Mouse (Mus musculus): ENCODE data around the gene Tmem176b. TPM values are rescaled to one million over a fixed set of nuclear protein-coding genes. Genes with fewer than 3 reads are reported as not detected.
A peak's percentile ranks its signal among the peaks of the same experiment; 100 is the strongest.
"Not testable (repeated sequence)": the region's sequence is repeated elsewhere in the genome, so short reads cannot be mapped to it uniquely, and the experiment has no call there.

The Tmem176b gene
- polyA plus RNA-seq, 1 experiment from 2014 or later, result 442 TPM

DNA sequence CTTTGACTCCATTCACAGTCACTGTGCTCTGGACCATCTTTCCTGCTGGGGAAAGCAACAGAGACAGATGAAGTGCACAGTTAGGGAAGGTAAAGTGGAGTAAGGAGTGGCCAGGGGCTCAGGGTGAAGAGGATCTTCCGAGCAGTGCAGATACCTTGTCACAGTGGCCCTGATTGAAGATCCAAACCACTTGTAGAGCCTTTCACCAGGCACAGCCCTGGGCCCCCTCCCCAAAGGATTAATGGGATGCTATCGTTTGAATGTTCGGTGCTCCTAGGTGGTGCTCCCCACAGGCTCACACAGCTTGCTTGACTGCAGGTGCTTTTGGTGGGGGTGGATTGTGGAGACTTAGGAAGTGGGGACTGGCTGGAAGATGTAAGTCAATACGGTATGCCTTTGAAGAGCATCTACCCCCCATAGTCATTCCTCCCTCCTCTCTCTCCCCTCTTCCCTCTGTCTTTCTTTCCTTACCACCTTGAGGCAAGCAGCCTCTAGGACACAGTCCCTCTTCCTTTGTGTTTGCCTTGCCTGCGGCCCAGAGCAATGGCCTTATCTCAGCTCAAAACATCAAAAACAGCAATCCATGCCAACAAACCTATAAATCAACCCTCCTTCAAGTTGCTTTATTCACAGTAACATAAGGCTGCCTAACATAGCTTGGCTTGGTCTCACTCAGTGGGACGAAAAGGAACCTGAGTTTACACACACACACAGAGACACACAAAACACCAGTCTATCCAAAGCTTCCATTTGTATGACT is 2.8 kb downstream of the Tmem176b start:
- Histone ChIP-seq H3K36me3 (peaks cover 52% of the 10 kb centered on the region), H3K4me1 (peaks cover 38% of the 10 kb centered on the region), H3K9me3 (no peaks in the 10 kb centered on the region), H3K4me3 (peak overlapping the region; percentile 51; the same call in 1 of the 2 replicates), H3K27me3 (no peaks in the 10 kb centered on the region), H3K27ac (no peak overlapping the region), H3K9ac (no peak overlapping the region), H3K4me2 (peak overlapping the region; percentile 76)
- WGBS, result 51% methylated on average over 6 of the region's 6 CpGs
- ATAC-seq (ENCODE audit: borderline replicate concordance, extremely low read depth, low FRiP score, low TSS enrichment), result no peak

- Histone ChIP-seq H3K9ac (no peak overlapping the region), H3K36me3 (peaks cover 61% of the 10 kb centered on the region), H3K27ac (no peak overlapping the region), H3K4me1 (peaks cover 34% of the 10 kb centered on the region), H3K27me3 (no peaks in the 10 kb centered on the region), H3K4me2 (no peak overlapping the region), H3K4me3 (no peak overlapping the region), H3K9me3 (no peaks in the 10 kb centered on the region)
- 78% methylated on average over 7 of the region's 7 CpGs for WGBS
- no peak for ATAC-seq (ENCODE audit: borderline replicate concordance, extremely low read depth, low FRiP score, low TSS enrichment)
Measured at GRCm38 (mm10) chr6:48837516-48837915, 3.8 kb downstream of the Tmem176b start.

DNA sequence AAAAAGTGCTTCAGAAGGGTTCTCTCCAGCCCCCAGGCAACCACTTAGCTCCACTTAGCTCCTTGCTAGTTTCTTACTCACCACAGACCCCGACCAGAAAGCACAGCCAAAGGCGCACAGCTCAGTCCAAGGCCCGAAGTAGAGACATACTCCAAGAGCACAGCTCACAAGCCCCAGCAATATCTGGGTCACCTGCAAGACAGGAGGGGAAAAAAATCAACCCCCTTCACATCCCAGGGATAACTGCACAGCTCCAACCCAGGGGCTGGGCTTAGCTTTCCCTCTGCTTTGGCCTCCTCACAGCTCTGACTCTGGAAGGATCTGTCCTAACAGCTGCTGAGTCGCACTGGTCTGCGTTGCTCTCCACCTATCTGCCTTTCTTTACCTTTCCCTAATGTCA is 5.2 kb downstream of the Tmem176b start:
- ATAC-seq (ENCODE audit: borderline replicate concordance, extremely low read depth, low FRiP score, low TSS enrichment), result no peak
- no peaks in the 10 kb centered on the region for H3K27me3 ChIP-seq
- no peak overlapping the region for H3K4me3 ChIP-seq
- no peak overlapping the region for H3K4me2 ChIP-seq
- H3K4me1 ChIP-seq, result peaks cover 26% of the 10 kb centered on the region
- no peak overlapping the region for H3K9ac ChIP-seq
- peaks cover 66% of the 10 kb centered on the region for H3K36me3 ChIP-seq
- no peaks in the 10 kb centered on the region for H3K9me3 ChIP-seq
- WGBS, result 73% methylated on average over 5 of the region's 5 CpGs
- no peak overlapping the region for H3K27ac ChIP-seq

DNA sequence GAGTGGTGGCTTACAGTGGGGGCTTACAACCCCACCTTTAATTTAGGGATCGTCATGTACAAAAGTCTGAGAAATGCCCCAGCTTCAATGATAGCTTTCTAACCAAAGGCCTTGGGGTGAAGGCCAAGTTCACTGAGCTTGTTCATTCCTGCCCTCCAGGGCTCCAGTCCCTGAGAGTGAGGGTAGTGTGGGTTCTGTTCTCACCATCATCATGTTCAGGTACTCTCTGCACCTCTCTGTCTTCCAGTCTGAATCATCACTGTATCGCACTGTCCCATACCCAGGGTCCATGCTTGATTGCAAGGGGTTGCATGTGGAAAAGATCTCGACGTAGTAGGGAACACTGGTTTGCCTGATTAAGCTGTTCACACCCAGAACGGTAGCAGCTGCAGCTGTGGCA is 6.1 kb downstream of the Tmem176b start:
- no peak overlapping the region for H3K4me3 ChIP-seq
- ATAC-seq (ENCODE audit: borderline replicate concordance, extremely low read depth, low FRiP score, low TSS enrichment), result no peak
- H3K36me3 ChIP-seq, result peaks cover 66% of the 10 kb centered on the region
- H3K4me2 ChIP-seq, result no peak overlapping the region
- H3K9me3 ChIP-seq, result no peaks in the 10 kb centered on the region
- no peak overlapping the region for H3K27ac ChIP-seq
- H3K27me3 ChIP-seq, result no peaks in the 10 kb centered on the region
- H3K4me1 ChIP-seq, result peaks cover 33% of the 10 kb centered on the region
- 81% methylated on average over 5 of the region's 5 CpGs for WGBS
- no peak overlapping the region for H3K9ac ChIP-seq

DNA sequence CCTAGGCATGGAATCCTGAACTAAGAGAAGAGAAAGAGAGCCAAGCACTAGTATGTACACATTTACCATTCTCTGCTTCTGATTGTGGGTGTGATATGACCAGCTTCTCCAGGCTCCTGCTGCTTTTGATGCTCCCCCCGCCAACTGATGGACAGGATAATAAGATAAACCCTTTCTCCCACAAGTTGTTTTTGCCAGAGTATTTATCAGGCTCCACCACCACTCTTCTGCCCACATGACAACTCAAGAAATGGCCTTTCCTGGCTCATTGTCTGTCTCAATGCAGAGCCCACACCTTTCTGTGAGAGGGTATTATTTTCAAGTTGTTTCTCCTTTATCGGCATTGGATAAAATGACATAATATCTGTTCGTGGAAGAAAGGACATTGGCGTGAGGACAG is 7.8 kb downstream of the Tmem176b start:
- Histone ChIP-seq H3K36me3 (peaks cover 65% of the 10 kb centered on the region), H3K27ac (no peak overlapping the region), H3K4me3 (no peak overlapping the region), H3K27me3 (no peaks in the 10 kb centered on the region), H3K9ac (no peak overlapping the region), H3K4me2 (no peak overlapping the region), H3K4me1 (peaks cover 26% of the 10 kb centered on the region), H3K9me3 (no peaks in the 10 kb centered on the region)
- WGBS, result 95% methylated on average over 4 of the region's 4 CpGs
- ATAC-seq (ENCODE audit: borderline replicate concordance, extremely low read depth, low FRiP score, low TSS enrichment), result no peak

DNA sequence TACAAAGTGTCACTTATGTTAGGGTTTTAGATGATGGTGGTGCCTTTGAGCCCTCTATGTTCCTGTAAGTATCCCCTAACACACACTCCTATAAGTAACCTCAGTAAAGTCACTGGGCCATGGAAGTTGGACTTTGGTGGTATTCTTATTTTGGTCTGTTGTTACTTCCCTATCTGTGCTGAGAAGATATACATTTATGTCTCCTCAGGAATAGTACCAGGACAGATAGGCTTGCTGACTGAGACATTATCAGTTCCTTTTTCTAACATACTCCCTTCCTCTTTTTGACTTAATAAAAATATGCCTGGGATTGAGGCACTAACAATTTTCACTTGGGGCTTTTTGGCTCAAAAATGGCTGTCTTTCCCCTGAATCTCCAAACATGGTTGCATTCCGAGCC is 8.9 kb downstream of the Tmem176b start:
- peaks cover 54% of the 10 kb centered on the region for H3K36me3 ChIP-seq
- no peaks in the 10 kb centered on the region for H3K27me3 ChIP-seq
- H3K4me3 ChIP-seq, result no peak overlapping the region
- WGBS, result 87% methylated on average over 1 of the region's 1 CpGs
- H3K9me3 ChIP-seq, result no peaks in the 10 kb centered on the region
- ATAC-seq (ENCODE audit: borderline replicate concordance, extremely low read depth, low FRiP score, low TSS enrichment), result no peak
- H3K4me2 ChIP-seq, result no peak overlapping the region
- peaks cover 16% of the 10 kb centered on the region for H3K4me1 ChIP-seq
- H3K27ac ChIP-seq, result no peak overlapping the region
- H3K9ac ChIP-seq, result no peak overlapping the region

DNA sequence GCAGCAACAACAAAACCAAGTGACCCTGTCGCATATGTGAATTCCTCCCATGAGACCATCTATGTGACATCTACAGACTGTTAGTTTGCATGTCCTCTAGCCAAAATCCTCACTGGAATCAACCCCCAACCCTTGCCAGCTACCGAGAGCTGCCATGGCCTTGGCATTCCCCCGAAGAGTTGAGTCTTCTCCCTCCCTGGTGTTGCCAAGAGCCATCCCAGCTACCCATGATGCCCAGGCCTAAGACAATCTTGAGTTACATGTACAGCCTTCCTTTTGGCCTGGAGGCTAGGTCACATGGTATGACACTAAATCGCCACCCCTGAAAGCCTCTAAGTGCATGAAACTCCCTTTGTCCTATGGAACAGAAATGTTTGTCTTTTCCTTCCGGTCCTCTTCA is 10.2 kb downstream of the Tmem176b start:
- H3K9ac ChIP-seq, result no peak overlapping the region
- no peak overlapping the region for H3K4me2 ChIP-seq
- H3K36me3 ChIP-seq, result peaks cover 41% of the 10 kb centered on the region
- ATAC-seq (ENCODE audit: borderline replicate concordance, extremely low read depth, low FRiP score, low TSS enrichment), result no peak
- no peak overlapping the region for H3K4me3 ChIP-seq
- peaks cover 15% of the 10 kb centered on the region for H3K4me1 ChIP-seq
- H3K27me3 ChIP-seq, result no peaks in the 10 kb centered on the region
- no peak overlapping the region; the same call in 1 of the 2 replicates for H3K27ac ChIP-seq
- H3K9me3 ChIP-seq, result no peaks in the 10 kb centered on the region
- 83% methylated on average over 5 of the region's 5 CpGs for WGBS

GRCm38 (mm10) chr6:48830241-48830640 is 11.1 kb downstream of the Tmem176b start:
- H3K27ac ChIP-seq, result no peak overlapping the region
- H3K4me1 ChIP-seq, result peaks cover 16% of the 10 kb centered on the region
- no peak for ATAC-seq (ENCODE audit: borderline replicate concordance, extremely low read depth, low FRiP score, low TSS enrichment)
- H3K9me3 ChIP-seq, result no peaks in the 10 kb centered on the region
- no peak overlapping the region for H3K4me3 ChIP-seq
- no peaks in the 10 kb centered on the region for H3K27me3 ChIP-seq
- peaks cover 32% of the 10 kb centered on the region for H3K36me3 ChIP-seq
- WGBS, result 11% methylated on average over 1 of the region's 1 CpGs
- H3K9ac ChIP-seq, result no peak overlapping the region
- H3K4me2 ChIP-seq, result no peak overlapping the region

GRCm38 (mm10) chr6:48829651-48830050 is 11.6 kb downstream of the Tmem176b start:
- ATAC-seq (ENCODE audit: borderline replicate concordance, extremely low read depth, low FRiP score, low TSS enrichment), result no peak; the same call in 1 of the 2 replicates
- peaks cover 26% of the 10 kb centered on the region for H3K36me3 ChIP-seq
- H3K27me3 ChIP-seq, result no peaks in the 10 kb centered on the region
- no peak overlapping the region for H3K9ac ChIP-seq
- H3K4me2 ChIP-seq, result no peak overlapping the region
- H3K4me1 ChIP-seq, result peaks cover 20% of the 10 kb centered on the region
- H3K4me3 ChIP-seq, result no peak overlapping the region
- peak overlapping the region; percentile 24; the same call in 1 of the 2 replicates for H3K27ac ChIP-seq
- H3K9me3 ChIP-seq, result no peaks in the 10 kb centered on the region

GRCm38 (mm10) chr6:48828976-48829375 is 12.3 kb downstream of the Tmem176b start:
- Histone ChIP-seq H3K4me2 (no peak overlapping the region), H3K27ac (no peak overlapping the region), H3K9ac (no peak overlapping the region), H3K4me3 (no peak overlapping the region), H3K4me1 (peaks cover 20% of the 10 kb centered on the region), H3K9me3 (no peaks in the 10 kb centered on the region), H3K36me3 (peaks cover 19% of the 10 kb centered on the region), H3K27me3 (no peaks in the 10 kb centered on the region)
- peak; percentile 44; the same call in 1 of the 2 replicates for ATAC-seq (ENCODE audit: borderline replicate concordance, extremely low read depth, low FRiP score, low TSS enrichment)
- WGBS, result 42% methylated on average over 1 of the region's 1 CpGs

- H3K4me2 ChIP-seq, result no peak overlapping the region
- H3K9ac ChIP-seq, result no peak overlapping the region
- no peaks in the 10 kb centered on the region for H3K36me3 ChIP-seq
- 45% methylated on average over 7 of the region's 7 CpGs for WGBS
- H3K27me3 ChIP-seq, result no peaks in the 10 kb centered on the region
- no peaks in the 10 kb centered on the region for H3K9me3 ChIP-seq
- no peak overlapping the region for H3K27ac ChIP-seq
- no peak for ATAC-seq (ENCODE audit: borderline replicate concordance, extremely low read depth, low FRiP score, low TSS enrichment)
- H3K4me1 ChIP-seq, result peaks cover 11% of the 10 kb centered on the region
- no peak overlapping the region for H3K4me3 ChIP-seq
Measured at GRCm38 (mm10) chr6:48825016-48825415, 16.3 kb downstream of the Tmem176b start.

GRCm38 (mm10) chr6:48821991-48822785 is 19.1 kb downstream of the Tmem176b start:
- ATAC-seq (ENCODE audit: borderline replicate concordance, extremely low read depth, low FRiP score, low TSS enrichment); H3K9me3 ChIP-seq; H3K27me3 ChIP-seq; H3K36me3 ChIP-seq; H3K4me1 ChIP-seq; H3K4me3 ChIP-seq; H3K4me2 ChIP-seq; H3K9ac ChIP-seq; H3K27ac ChIP-seq: not testable (repeated sequence)
- WGBS, result 78% methylated on average over 7 of the region's 7 CpGs

All from lung, embryonic 15.5 days (tissue).